Mouse (Mus musculus) neural tube, embryonic 12.5 days (tissue): ENCODE results near the gene Tcl1b5. TPM values are rescaled to one million over a fixed set of nuclear protein-coding genes. Genes with fewer than 3 reads are reported as not detected.
"Not testable (repeated sequence)": the region's sequence is repeated elsewhere in the genome, so short reads cannot be mapped to it uniquely, and the experiment has no call there.

ENCODE experiments used
- ATAC-seq: fragments of 200-750 bp; cut with Nextera tagmentation; 2 replicates; pipeline ENCODE4 v1.8.0; 2017; ENCODE audit warnings: low read depth, mild to moderate bottlenecking, moderate TSS enrichment, moderate library complexity; ENCODE audit not compliant: low FRiP score
- H3K27ac ChIP-seq: fragments of 300-500 bp; sonication (generic); 2 replicates; pipeline ENCODE4 v1.5.1; 2016
- H3K27me3 ChIP-seq: fragments of 300-500 bp; sonication (generic); replicated peaks from 2 replicates; pipeline ENCODE4 v1.6.1; 2016; ENCODE audit warnings: mild to moderate bottlenecking
- H3K36me3 ChIP-seq: fragments of 300-500 bp; sonication (generic); 2 replicates; pipeline ENCODE4 v1.6.1; 2016; ENCODE audit warnings: mild to moderate bottlenecking
- H3K4me1 ChIP-seq: fragments of 300-500 bp; sonication (generic); 2 replicates; pipeline ENCODE4 v1.6.1; 2016
- H3K4me2 ChIP-seq: fragments of 300-500 bp; sonication (generic); replicated peaks from 2 replicates; pipeline ENCODE4 v1.6.1; 2016; ENCODE audit warnings: mild to moderate bottlenecking
- H3K4me3 ChIP-seq: fragments of 300-500 bp; sonication (generic); 2 replicates; pipeline ENCODE4 v1.5.1; 2016
- H3K9ac ChIP-seq: fragments of 300-500 bp; sonication (generic); 2 replicates; pipeline ENCODE4 v1.6.1; 2016; ENCODE audit warnings: mild to moderate bottlenecking
- H3K9me3 ChIP-seq: fragments of 300-500 bp; sonication (generic); 2 replicates; pipeline ENCODE4 v1.6.1; 2016; ENCODE audit warnings: mild to moderate bottlenecking
- WGBS: fragments of 180-500 bp; shearing (Covaris S2); methylation state at CpG from one replicate; pipeline ENCODE4 v1.1.7; 2016; 5-methylcytosine and 5-hydroxymethylcytosine counted together
- polyA plus RNA-seq: library from polyadenylated mRNA; unstranded; fragments of >200 nt; fragmentation: Nextera tagmentation; extraction: Ambion mirVana; gene quantifications from 2 replicates; pipeline ENCODE4 v1.2.1, GENCODE M21; 2016

Gene Tcl1b5
- polyA plus RNA-seq, 1 experiment from 2014 or later, result not detected

DNA sequence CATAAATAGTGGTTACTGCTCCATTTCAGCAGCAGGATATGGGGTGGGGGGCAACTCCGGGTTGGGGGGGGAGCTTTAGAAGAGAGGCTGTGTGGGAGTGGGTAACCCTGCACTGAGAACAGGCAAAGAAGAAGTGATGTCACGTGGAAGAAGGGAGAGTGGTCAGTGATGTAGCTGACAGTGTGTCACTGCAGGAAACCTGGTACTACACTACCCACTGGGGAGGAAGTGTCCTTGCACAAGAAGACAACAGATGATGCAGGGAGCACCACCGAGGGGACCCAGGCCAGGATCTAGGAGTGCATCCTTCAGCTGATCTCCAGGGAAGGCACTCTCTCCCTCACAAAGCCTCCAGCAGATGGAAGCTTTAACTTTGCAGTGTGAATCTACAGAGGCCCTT is 9.4 kb upstream of the Tcl1b5 start:
- Histone ChIP-seq H3K4me3 (no peak overlapping the region), H3K27ac (no peak overlapping the region), H3K27me3 (no peaks in the 10 kb centered on the region), H3K9ac (no peak overlapping the region), H3K9me3 (no peaks in the 10 kb centered on the region), H3K36me3 (no peaks in the 10 kb centered on the region), H3K4me1 (no peaks in the 10 kb centered on the region), H3K4me2 (no peak overlapping the region)
- no peak for ATAC-seq
- WGBS, result 75% methylated on average over 3 of the region's 3 CpGs

- no peak overlapping the region for H3K4me3 ChIP-seq
- H3K4me1 ChIP-seq, result no peaks in the 10 kb centered on the region
- H3K27me3 ChIP-seq, result no peaks in the 10 kb centered on the region
- ATAC-seq, result no peak
- H3K4me2 ChIP-seq, result no peak overlapping the region
- no peak overlapping the region for H3K9ac ChIP-seq
- no peak overlapping the region for H3K27ac ChIP-seq
- no peaks in the 10 kb centered on the region for H3K36me3 ChIP-seq
- H3K9me3 ChIP-seq, result no peaks in the 10 kb centered on the region
- WGBS, result 92% methylated on average over 2 of the region's 2 CpGs
Measured at GRCm38 (mm10) chr12:105173366-105173765, 2.8 kb upstream of the Tcl1b5 start.

DNA sequence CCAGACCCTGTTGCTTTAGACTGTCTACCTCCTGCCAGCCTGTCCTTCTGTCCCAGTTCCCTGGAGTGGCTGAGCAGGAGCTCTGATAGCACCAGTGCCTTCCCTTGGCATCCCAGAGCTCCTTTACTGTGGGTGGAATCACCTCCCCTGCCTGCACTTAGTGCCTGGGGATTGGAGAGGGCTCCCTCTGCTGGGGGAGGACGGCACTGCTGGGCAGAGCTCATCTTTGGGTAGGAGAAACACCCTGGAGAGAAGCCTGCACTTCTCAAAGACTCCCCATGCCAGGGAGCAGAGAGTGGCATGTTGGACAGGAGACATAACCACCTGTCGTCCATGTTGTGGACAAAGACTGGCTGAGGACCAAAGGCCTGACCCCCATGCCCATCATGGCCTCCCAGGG is 1.8 kb upstream of the Tcl1b5 start:
- not testable (repeated sequence) for H3K9me3 ChIP-seq, H3K9ac ChIP-seq, H3K27me3 ChIP-seq, H3K4me1 ChIP-seq, ATAC-seq, H3K4me2 ChIP-seq, H3K27ac ChIP-seq, H3K36me3 ChIP-seq, H3K4me3 ChIP-seq
- WGBS, result 37% methylated on average over 2 of the region's 2 CpGs

- not testable (repeated sequence) for H3K4me3 ChIP-seq, H3K9ac ChIP-seq, H3K36me3 ChIP-seq, H3K4me2 ChIP-seq, H3K27me3 ChIP-seq, ATAC-seq, H3K4me1 ChIP-seq, H3K9me3 ChIP-seq, H3K27ac ChIP-seq
- 85% methylated on average over 4 of the region's 4 CpGs for WGBS
Measured at GRCm38 (mm10) chr12:105181040-105181644, 5.0 kb downstream of the Tcl1b5 start.

DNA sequence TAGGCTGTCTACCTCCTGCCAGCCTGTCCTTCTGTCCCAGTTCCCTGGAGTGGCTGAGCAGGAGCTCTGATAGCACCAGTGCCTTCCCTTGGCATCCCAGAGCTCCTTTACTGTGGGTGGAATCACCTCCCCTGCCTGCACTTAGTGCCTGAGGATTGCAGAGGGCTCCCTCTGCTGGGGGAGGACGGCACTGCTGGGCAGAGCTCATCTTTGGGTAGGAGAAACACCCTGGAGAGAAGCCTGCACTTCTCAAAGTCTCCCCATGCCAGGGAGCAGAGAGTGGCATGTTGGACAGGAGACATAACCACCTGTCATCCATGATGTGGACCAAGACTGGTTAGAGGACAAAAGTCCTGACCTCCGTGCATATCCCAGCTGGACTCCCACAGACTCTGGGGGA is 12.8 kb downstream of the Tcl1b5 start:
- H3K9ac ChIP-seq, H3K4me1 ChIP-seq, H3K4me2 ChIP-seq, H3K4me3 ChIP-seq, H3K9me3 ChIP-seq, H3K36me3 ChIP-seq, H3K27ac ChIP-seq, ATAC-seq, H3K27me3 ChIP-seq: not testable (repeated sequence)
- 57% methylated on average over 2 of the region's 2 CpGs for WGBS

DNA sequence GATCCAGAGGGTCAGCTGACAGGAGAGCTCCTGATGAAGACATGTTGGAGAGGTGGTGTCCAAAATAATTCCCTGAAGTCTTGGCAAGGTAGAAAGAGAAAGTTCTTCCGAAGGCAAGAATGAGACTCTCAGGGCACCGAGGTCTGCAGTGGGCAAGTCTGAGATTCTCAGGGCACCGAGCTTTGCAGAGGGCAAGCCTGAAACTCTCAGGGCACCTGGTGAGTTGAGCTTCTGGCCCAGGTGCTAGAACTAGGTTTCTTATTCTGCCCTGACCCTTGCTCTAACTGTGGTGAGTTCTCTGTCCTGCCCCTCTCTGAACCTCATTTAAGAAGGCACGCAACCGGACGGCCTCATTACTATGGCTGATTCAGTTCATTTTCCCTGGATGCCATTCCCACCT is 14.6 kb downstream of the Tcl1b5 start, which contains the start of gene Tcl1b3:
TSS of gene Tcl1b3 (plus strand) at position 301 of the 400 bp plus-strand sequence.
- WGBS, result 93% methylated on average over 6 of the region's 6 CpGs

GRCm38 (mm10) chr12:105199684-105200497 is 23.7 kb downstream of the Tcl1b5 start:
- ATAC-seq, H3K27me3 ChIP-seq, H3K9me3 ChIP-seq, H3K4me3 ChIP-seq, H3K9ac ChIP-seq, H3K4me1 ChIP-seq, H3K27ac ChIP-seq, H3K4me2 ChIP-seq, H3K36me3 ChIP-seq: not testable (repeated sequence)
- 27% methylated on average over 7 of the region's 7 CpGs for WGBS

More for the DNA sequence above, 14.6 kb downstream of the Tcl1b5 start, which contains the start of gene Tcl1b3:
- H3K4me3 ChIP-seq, H3K9me3 ChIP-seq, H3K36me3 ChIP-seq, H3K4me1 ChIP-seq, H3K9ac ChIP-seq, H3K27me3 ChIP-seq, ATAC-seq, H3K27ac ChIP-seq, H3K4me2 ChIP-seq: not testable (repeated sequence)

GRCm38 (mm10) chr12:105201657-105202056 is 25.5 kb downstream of the Tcl1b5 start, which contains the start of gene Tcl1b4:
TSS of gene Tcl1b4 (plus strand) at chr12:105201957.
- H3K9me3 ChIP-seq, H3K27me3 ChIP-seq, H3K27ac ChIP-seq, H3K4me3 ChIP-seq, H3K4me1 ChIP-seq, ATAC-seq, H3K9ac ChIP-seq, H3K4me2 ChIP-seq, H3K36me3 ChIP-seq: not testable (repeated sequence)
- WGBS, result 94% methylated on average over 1 of the region's 1 CpGs

- Histone ChIP-seq H3K4me1 (no peaks in the 10 kb centered on the region), H3K9ac (no peak overlapping the region), H3K9me3 (no peaks in the 10 kb centered on the region), H3K36me3 (no peaks in the 10 kb centered on the region), H3K27ac (no peak overlapping the region), H3K27me3 (no peaks in the 10 kb centered on the region), H3K4me2 (no peak overlapping the region), H3K4me3 (no peak overlapping the region)
- 89% methylated on average over 1 of the region's 1 CpGs for WGBS
- ATAC-seq, result no peak
Measured at GRCm38 (mm10) chr12:105207071-105207470, 30.9 kb downstream of the Tcl1b5 start.

DNA sequence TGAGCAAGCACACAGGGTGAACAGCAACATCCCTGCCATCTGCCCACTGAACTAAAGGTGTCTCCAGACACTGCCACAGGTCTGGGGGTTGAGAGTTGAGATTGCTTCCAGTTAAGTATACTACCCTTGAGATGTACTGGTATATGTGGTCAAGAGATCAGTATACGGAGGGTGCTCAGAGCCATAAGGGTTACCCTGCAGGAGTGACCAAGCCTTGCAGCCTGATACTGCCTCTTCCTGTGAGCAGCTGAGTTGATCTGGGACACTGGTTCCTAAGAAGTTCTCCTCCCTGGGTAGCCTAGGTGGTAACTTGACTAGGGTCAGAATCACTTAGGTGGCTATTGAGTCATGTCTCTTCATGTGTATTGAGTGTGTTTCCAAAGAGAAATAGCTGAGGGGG is 32.3 kb downstream of the Tcl1b5 start:
- Histone ChIP-seq H3K4me2 (no peak overlapping the region), H3K4me1 (no peaks in the 10 kb centered on the region), H3K36me3 (no peaks in the 10 kb centered on the region), H3K27me3 (no peaks in the 10 kb centered on the region), H3K27ac (no peak overlapping the region), H3K4me3 (no peak overlapping the region), H3K9me3 (no peaks in the 10 kb centered on the region), H3K9ac (no peak overlapping the region)
- WGBS, result 94% methylated on average over 1 of the region's 1 CpGs
- ATAC-seq, result no peak

DNA sequence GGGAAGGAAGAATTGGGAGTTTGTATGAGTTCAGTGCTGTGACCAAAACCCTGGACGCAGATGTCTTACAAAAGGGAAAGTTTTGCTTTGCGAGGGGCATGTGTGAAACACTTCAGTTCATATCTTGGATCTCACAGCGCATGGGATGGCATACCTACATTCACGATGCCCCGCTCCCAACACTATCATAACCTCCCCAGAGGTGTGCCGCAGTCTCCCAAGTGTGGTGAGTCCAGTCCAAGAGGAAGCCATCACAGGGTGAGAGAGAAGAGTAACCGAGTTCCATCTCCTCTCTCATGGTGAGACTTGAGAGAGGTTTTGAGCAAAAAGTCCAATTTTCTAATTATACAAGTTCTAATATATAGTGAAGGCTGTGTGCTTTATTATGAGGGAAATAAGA is 33.1 kb downstream of the Tcl1b5 start:
- Histone ChIP-seq H3K27ac (no peak overlapping the region), H3K9me3 (no peaks in the 10 kb centered on the region), H3K4me1 (no peaks in the 10 kb centered on the region), H3K36me3 (no peaks in the 10 kb centered on the region), H3K9ac (no peak overlapping the region), H3K27me3 (no peaks in the 10 kb centered on the region), H3K4me3 (no peak overlapping the region), H3K4me2 (no peak overlapping the region)
- 94% methylated on average over 7 of the region's 7 CpGs for WGBS
- no peak for ATAC-seq

- Histone ChIP-seq H3K27me3 (no peaks in the 10 kb centered on the region), H3K9ac (no peak overlapping the region), H3K36me3 (no peaks in the 10 kb centered on the region), H3K27ac (no peak overlapping the region), H3K4me3 (no peak overlapping the region), H3K9me3 (no peaks in the 10 kb centered on the region), H3K4me1 (no peaks in the 10 kb centered on the region), H3K4me2 (no peak overlapping the region)
- ATAC-seq, result no peak
- WGBS, result 88% methylated on average over 7 of the region's 7 CpGs
Measured at GRCm38 (mm10) chr12:105217101-105217760, 41.1 kb downstream of the Tcl1b5 start.
